Mouse (Mus musculus) hindbrain, embryonic 10.5 days (tissue): Measurements from ENCODE around the gene Mx1. TPM values are rescaled to one million over a fixed set of nuclear protein-coding genes. Genes with fewer than 3 reads are reported as not detected.

Source experiments
- DNase-seq: peaks from one replicate; pipeline ENCODE4 v3.0.0-alpha.2; 2017; ENCODE audit warnings: low spot score
- H3K27ac ChIP-seq: fragments of 300-500 bp; sonication (generic); 2 replicates; pipeline ENCODE4 v1.5.1; 2016; ENCODE audit warnings: mild to moderate bottlenecking, moderate library complexity
- H3K27me3 ChIP-seq: fragments of 300-500 bp; sonication (generic); 2 replicates; pipeline ENCODE4 v1.6.1; 2016; ENCODE audit warnings: mild to moderate bottlenecking; ENCODE audit not compliant: poor library complexity, insufficient read depth, severe bottlenecking
- H3K36me3 ChIP-seq: fragments of 300-500 bp; sonication (generic); 2 replicates; pipeline ENCODE4 v1.6.1; 2016; ENCODE audit warnings: mild to moderate bottlenecking, moderate library complexity
- H3K4me1 ChIP-seq: fragments of 300-500 bp; sonication (generic); replicated peaks from 2 replicates; pipeline ENCODE4 v1.6.1; 2016; ENCODE audit warnings: mild to moderate bottlenecking
- H3K4me3 ChIP-seq: fragments of 300-500 bp; sonication (generic); 2 replicates; pipeline ENCODE4 v1.5.1; 2016; ENCODE audit warnings: mild to moderate bottlenecking, moderate library complexity
- H3K9me3 ChIP-seq: fragments of 300-500 bp; sonication (generic); 2 replicates; pipeline ENCODE4 v1.6.1; 2016; ENCODE audit warnings: mild to moderate bottlenecking, moderate library complexity
- WGBS: fragments of 180-500 bp; shearing (Covaris S2); methylation state at CpG from one replicate; pipeline ENCODE4 v1.1.7; 2016; 5-methylcytosine and 5-hydroxymethylcytosine counted together
- polyA plus RNA-seq: library from polyadenylated mRNA; unstranded; fragments of >200 nt; fragmentation: Nextera tagmentation; extraction: Ambion mirVana; gene quantifications from 2 replicates; pipeline ENCODE4 v1.2.1, GENCODE M21; 2016

Gene Mx1
- polyA plus RNA-seq, 1 experiment from 2014 or later = not detected

GRCm38 (mm10) chr16:97476524-97476923 lies 13.8 kb upstream of the Mx1 start:
- Histone ChIP-seq H3K27ac (no peak overlapping the region), H3K36me3 (no peaks in the 10 kb centered on the region), H3K9me3 (no peaks in the 10 kb centered on the region), H3K4me1 (no peaks in the 10 kb centered on the region), H3K4me3 (no peak overlapping the region), H3K27me3 (no peaks in the 10 kb centered on the region)
- 83% methylated on average over 1 of the region's 1 CpGs for WGBS
- DNase-seq = no peak

GRCm38 (mm10) chr16:97475581-97475980 lies 12.9 kb upstream of the Mx1 start:
- no peak overlapping the region for H3K27ac ChIP-seq
- WGBS = 91% methylated on average over 3 of the region's 3 CpGs
- H3K27me3 ChIP-seq = no peaks in the 10 kb centered on the region
- H3K9me3 ChIP-seq = no peaks in the 10 kb centered on the region
- no peak overlapping the region for H3K4me3 ChIP-seq
- H3K4me1 ChIP-seq = no peaks in the 10 kb centered on the region
- no peak for DNase-seq
- H3K36me3 ChIP-seq = no peaks in the 10 kb centered on the region

- Histone ChIP-seq H3K9me3 (no peaks in the 10 kb centered on the region), H3K36me3 (no peaks in the 10 kb centered on the region), H3K4me3 (no peak overlapping the region), H3K4me1 (no peaks in the 10 kb centered on the region), H3K27ac (no peak overlapping the region), H3K27me3 (no peaks in the 10 kb centered on the region)
- no peak for DNase-seq
- WGBS = 84% methylated on average over 2 of the region's 2 CpGs
Observed at GRCm38 (mm10) chr16:97474671-97475070, 12.0 kb upstream of the Mx1 start.

GRCm38 (mm10) chr16:97467993-97468791 lies 5.5 kb upstream of the Mx1 start:
- no peaks in the 10 kb centered on the region for H3K36me3 ChIP-seq
- WGBS = 78% methylated on average over 4 of the region's 4 CpGs
- H3K4me1 ChIP-seq = peaks cover 3% of the 10 kb centered on the region
- no peak overlapping the region for H3K4me3 ChIP-seq
- H3K9me3 ChIP-seq = no peaks in the 10 kb centered on the region
- DNase-seq = no peak
- no peak overlapping the region for H3K27ac ChIP-seq
- no peaks in the 10 kb centered on the region for H3K27me3 ChIP-seq

GRCm38 (mm10) chr16:97467472-97467871 lies 4.8 kb upstream of the Mx1 start:
- H3K27me3 ChIP-seq = no peaks in the 10 kb centered on the region
- peaks cover 10% of the 10 kb centered on the region for H3K4me1 ChIP-seq
- no peak overlapping the region for H3K4me3 ChIP-seq
- H3K36me3 ChIP-seq = no peaks in the 10 kb centered on the region
- H3K27ac ChIP-seq = no peak overlapping the region
- 86% methylated on average over 3 of the region's 3 CpGs for WGBS
- no peaks in the 10 kb centered on the region for H3K9me3 ChIP-seq
- DNase-seq = no peak

GRCm38 (mm10) chr16:97466182-97466957 lies 3.7 kb upstream of the Mx1 start:
- Histone ChIP-seq H3K4me1 (peaks cover 13% of the 10 kb centered on the region), H3K27me3 (no peaks in the 10 kb centered on the region), H3K9me3 (no peaks in the 10 kb centered on the region), H3K36me3 (no peaks in the 10 kb centered on the region), H3K4me3 (no peak overlapping the region), H3K27ac (no peak overlapping the region)
- no peak for DNase-seq
- whole genome bisulfite sequencing = 53% methylated on average over 4 of the region's 4 CpGs

GRCm38 (mm10) chr16:97461271-97461670 lies 1.4 kb downstream of the Mx1 start:
- 67% methylated on average over 2 of the region's 2 CpGs for WGBS
- DNase-seq = no peak
- Histone ChIP-seq H3K4me1 (peaks cover 13% of the 10 kb centered on the region), H3K9me3 (0 out of 2 replicates have a peak, but pooled peaks cover 8% of the 10 kb centered on the region), H3K27me3 (no peaks in the 10 kb centered on the region), H3K4me3 (no peak overlapping the region), H3K27ac (no peak overlapping the region), H3K36me3 (no peaks in the 10 kb centered on the region)

- Histone ChIP-seq H3K9me3 (0 out of 2 replicates have a peak, but pooled peaks cover 8% of the 10 kb centered on the region), H3K27ac (no peak overlapping the region), H3K4me1 (peaks cover 13% of the 10 kb centered on the region), H3K27me3 (no peaks in the 10 kb centered on the region), H3K4me3 (no peak overlapping the region), H3K36me3 (no peaks in the 10 kb centered on the region)
- WGBS = 92% methylated on average over 1 of the region's 1 CpGs
- DNase-seq = no peak
Observed at GRCm38 (mm10) chr16:97459831-97460230, 2.9 kb downstream of the Mx1 start.

GRCm38 (mm10) chr16:97447386-97447785 lies 15.3 kb downstream of the Mx1 start:
- no peak overlapping the region for H3K4me3 ChIP-seq
- no peaks in the 10 kb centered on the region for H3K4me1 ChIP-seq
- no peaks in the 10 kb centered on the region for H3K9me3 ChIP-seq
- no peaks in the 10 kb centered on the region for H3K27me3 ChIP-seq
- DNase-seq = no peak
- H3K36me3 ChIP-seq = no peaks in the 10 kb centered on the region
- H3K27ac ChIP-seq = no peak overlapping the region

- 53% methylated on average over 14 of the region's 14 CpGs for WGBS
- DNase-seq = peak; percentile 44
- no peaks in the 10 kb centered on the region for H3K4me1 ChIP-seq
- no peaks in the 10 kb centered on the region for H3K27me3 ChIP-seq
- no peak overlapping the region for H3K4me3 ChIP-seq
- no peak overlapping the region for H3K27ac ChIP-seq
- H3K9me3 ChIP-seq = no peaks in the 10 kb centered on the region
- no peaks in the 10 kb centered on the region for H3K36me3 ChIP-seq
Observed at GRCm38 (mm10) chr16:97443670-97444263, 18.9 kb downstream of the Mx1 start.

- Histone ChIP-seq H3K27me3 (no peaks in the 10 kb centered on the region), H3K4me3 (no peak overlapping the region), H3K27ac (no peak overlapping the region), H3K9me3 (no peaks in the 10 kb centered on the region), H3K4me1 (no peaks in the 10 kb centered on the region), H3K36me3 (no peaks in the 10 kb centered on the region)
- no peak for DNase-seq
- 88% methylated on average over 9 of the region's 9 CpGs for WGBS
Observed at GRCm38 (mm10) chr16:97441967-97442366, 20.7 kb downstream of the Mx1 start.

- 79% methylated on average over 3 of the region's 3 CpGs for WGBS
- H3K36me3 ChIP-seq = no peaks in the 10 kb centered on the region
- H3K4me1 ChIP-seq = no peaks in the 10 kb centered on the region
- DNase-seq = no peak
- no peaks in the 10 kb centered on the region for H3K9me3 ChIP-seq
- no peak overlapping the region for H3K27ac ChIP-seq
- H3K4me3 ChIP-seq = no peak overlapping the region
- no peaks in the 10 kb centered on the region for H3K27me3 ChIP-seq
Observed at GRCm38 (mm10) chr16:97438191-97438590, 24.5 kb downstream of the Mx1 start.
